Mouse (Mus musculus) liver, adult 2 months (tissue): Measurements from ENCODE around the gene Ticam1.

Experiments used
- CTCF ChIP-seq: fragments of 200-500 bp; IDR thresholded peaks from 2 replicates; pipeline ENCODE4 v1.5.1; 2011; ENCODE audit warnings: low read depth, low read length, control low read depth
- POLR2A ChIP-seq: fragments of 200-500 bp; IDR thresholded peaks from 2 replicates; pipeline ENCODE4 v1.6.1; 2011; ENCODE audit warnings: low read length, control low read depth; ENCODE audit not compliant: insufficient read depth; ENCODE audit errors: extremely low read depth

GRCm38 (mm10) chr17:56305826-56306225 lies 29.2 kb upstream of the Ticam1 start:
- TF ChIP-seq CTCF = peak; percentile 69
- no peak for TF ChIP-seq POLR2A
